Mouse (Mus musculus) midbrain, embryonic 15.5 days (tissue): ENCODE data around the gene Cnga3. TPM values are rescaled to one million over a fixed set of nuclear protein-coding genes. Genes with fewer than 3 reads are reported as not detected.

Experiments used
- ATAC-seq: fragments of 200-750 bp; cut with Nextera tagmentation; replicated peaks from 2 replicates; pipeline ENCODE4 v1.8.0; 2017; ENCODE audit warnings: moderate TSS enrichment
- H3K27ac ChIP-seq: fragments of 300-500 bp; sonication (generic); 2 replicates; pipeline ENCODE4 v1.5.1; 2015; ENCODE audit warnings: mild to moderate bottlenecking, inconsistent platforms
- H3K27me3 ChIP-seq: fragments of 300-500 bp; sonication (generic); replicated peaks from 2 replicates; pipeline ENCODE4 v1.6.1; 2015; ENCODE audit warnings: inconsistent platforms
- H3K36me3 ChIP-seq: fragments of 300-500 bp; sonication (generic); replicated peaks from 2 replicates; pipeline ENCODE4 v1.6.1; 2015; ENCODE audit warnings: inconsistent platforms
- H3K4me1 ChIP-seq: fragments of 300-500 bp; sonication (generic); 2 replicates; pipeline ENCODE4 v1.6.1; 2015; ENCODE audit warnings: inconsistent platforms
- H3K4me2 ChIP-seq: fragments of 300-500 bp; sonication (generic); 2 replicates; pipeline ENCODE4 v1.6.1; 2015; ENCODE audit warnings: inconsistent platforms, mild to moderate bottlenecking, moderate library complexity
- H3K4me3 ChIP-seq: fragments of 300-500 bp; sonication (generic); 2 replicates; pipeline ENCODE4 v1.5.1; 2015; ENCODE audit warnings: mild to moderate bottlenecking, inconsistent platforms
- H3K9ac ChIP-seq: fragments of 300-500 bp; sonication (generic); 2 replicates; pipeline ENCODE4 v1.6.1; 2015; ENCODE audit warnings: mild to moderate bottlenecking, inconsistent platforms
- H3K9me3 ChIP-seq: fragments of 300-500 bp; sonication (generic); 2 replicates; pipeline ENCODE4 v1.6.1; 2016; ENCODE audit warnings: inconsistent platforms
- WGBS: fragments of 180-500 bp; shearing (Covaris S2); methylation state at CpG from one replicate; pipeline ENCODE4 v1.1.7; 2015; ENCODE audit warnings: mixed read lengths; 5-methylcytosine and 5-hydroxymethylcytosine counted together
- polyA plus RNA-seq: library from polyadenylated mRNA; unstranded; fragments of >200 nt; fragmentation: Nextera tagmentation; extraction: Ambion mirVana; gene quantifications from 2 replicates; pipeline ENCODE4 v1.2.1, GENCODE M21; 2015

Gene Cnga3
- polyA plus RNA-seq, 1 experiment from 2014 or later: 0.21 TPM

GRCm38 (mm10) chr1:37222002-37222401 lies 7.8 kb downstream of the Cnga3 start:
- H3K9me3 ChIP-seq: no peaks in the 10 kb centered on the region
- H3K4me1 ChIP-seq: peaks cover 35% of the 10 kb centered on the region
- peaks cover 2% of the 10 kb centered on the region; the same call in 1 of the 2 replicates for H3K27me3 ChIP-seq
- H3K4me3 ChIP-seq: no peak overlapping the region
- no peak overlapping the region for H3K4me2 ChIP-seq
- no peak overlapping the region for H3K9ac ChIP-seq
- H3K27ac ChIP-seq: no peak overlapping the region
- no peaks in the 10 kb centered on the region for H3K36me3 ChIP-seq
- no peak for ATAC-seq
- 74% methylated on average over 7 of the region's 7 CpGs for WGBS

DNA sequence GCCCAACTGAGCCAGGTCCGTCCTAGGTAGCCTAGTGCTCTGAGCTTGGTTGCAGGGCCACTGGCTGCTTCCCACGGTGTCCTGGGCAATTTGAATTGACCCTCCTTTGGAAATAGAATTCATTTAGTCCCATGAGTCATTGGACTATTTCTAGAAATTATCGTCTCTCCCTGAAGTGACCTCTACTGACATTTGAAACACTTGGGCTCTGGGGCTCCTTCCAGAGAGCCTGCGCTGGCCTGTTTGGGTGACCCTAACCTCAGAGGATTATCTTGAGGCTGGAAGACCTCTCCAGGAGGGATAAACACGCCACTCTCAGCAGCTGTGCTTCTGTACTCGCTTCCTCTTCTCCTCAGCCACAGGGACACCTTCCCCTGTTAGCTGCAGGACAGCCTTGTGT lies 16.2 kb downstream of the Cnga3 start:
- H3K4me3 ChIP-seq: no peak overlapping the region
- H3K36me3 ChIP-seq: no peaks in the 10 kb centered on the region
- no peak overlapping the region for H3K27ac ChIP-seq
- no peaks in the 10 kb centered on the region for H3K9me3 ChIP-seq
- no peaks in the 10 kb centered on the region for H3K4me1 ChIP-seq
- no peak overlapping the region for H3K4me2 ChIP-seq
- ATAC-seq: no peak
- no peaks in the 10 kb centered on the region for H3K27me3 ChIP-seq
- WGBS: 70% methylated on average over 6 of the region's 6 CpGs
- no peak overlapping the region for H3K9ac ChIP-seq

- WGBS: 77% methylated on average over 6 of the region's 6 CpGs
- Histone ChIP-seq H3K4me1 (no peaks in the 10 kb centered on the region), H3K4me2 (no peak overlapping the region), H3K9me3 (no peaks in the 10 kb centered on the region), H3K9ac (no peak overlapping the region), H3K27me3 (no peaks in the 10 kb centered on the region), H3K27ac (no peak overlapping the region), H3K4me3 (no peak overlapping the region), H3K36me3 (no peaks in the 10 kb centered on the region)
- no peak for ATAC-seq
Observed at GRCm38 (mm10) chr1:37231295-37231701, 17.1 kb downstream of the Cnga3 start.

DNA sequence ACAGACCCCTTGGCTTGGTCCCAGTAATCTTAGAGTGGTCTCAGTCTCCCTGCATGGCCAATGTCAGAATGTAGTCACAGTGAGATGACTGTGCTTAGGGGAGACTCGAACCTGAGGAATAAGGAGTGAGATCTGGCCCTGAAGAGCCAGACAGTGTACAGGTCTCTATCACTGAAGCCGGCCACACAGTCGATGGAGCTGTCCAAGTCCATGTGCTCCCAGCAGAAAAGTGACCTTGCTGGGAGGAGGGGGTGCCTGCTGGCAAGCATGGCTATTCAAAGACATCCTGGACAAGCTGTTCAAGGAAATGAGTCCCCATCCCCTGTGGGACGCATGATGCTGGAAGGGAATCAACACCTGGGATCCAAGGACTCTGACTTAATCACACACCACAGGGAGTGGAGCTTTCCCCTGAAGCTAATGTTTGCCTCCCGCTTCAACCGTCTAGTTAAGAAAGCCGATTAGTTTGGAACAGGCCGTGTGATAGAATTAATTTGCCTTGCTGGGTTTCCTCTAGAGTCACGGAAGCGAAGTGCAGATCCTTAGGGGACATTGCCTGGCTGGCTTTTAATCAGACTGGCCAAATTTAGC lies 24.9 kb downstream of the Cnga3 start:
- no peaks in the 10 kb centered on the region for H3K27me3 ChIP-seq
- H3K9ac ChIP-seq: no peak overlapping the region
- ATAC-seq: peak; percentile 64
- no peak overlapping the region for H3K4me3 ChIP-seq
- H3K4me2 ChIP-seq: no peak overlapping the region
- H3K4me1 ChIP-seq: peaks cover 5% of the 10 kb centered on the region; the same call in 1 of the 2 replicates
- WGBS: 29% methylated on average over 10 of the region's 10 CpGs
- H3K27ac ChIP-seq: peak overlapping the region; percentile 26; the same call in 1 of the 2 replicates
- H3K36me3 ChIP-seq: no peaks in the 10 kb centered on the region
- no peaks in the 10 kb centered on the region for H3K9me3 ChIP-seq

DNA sequence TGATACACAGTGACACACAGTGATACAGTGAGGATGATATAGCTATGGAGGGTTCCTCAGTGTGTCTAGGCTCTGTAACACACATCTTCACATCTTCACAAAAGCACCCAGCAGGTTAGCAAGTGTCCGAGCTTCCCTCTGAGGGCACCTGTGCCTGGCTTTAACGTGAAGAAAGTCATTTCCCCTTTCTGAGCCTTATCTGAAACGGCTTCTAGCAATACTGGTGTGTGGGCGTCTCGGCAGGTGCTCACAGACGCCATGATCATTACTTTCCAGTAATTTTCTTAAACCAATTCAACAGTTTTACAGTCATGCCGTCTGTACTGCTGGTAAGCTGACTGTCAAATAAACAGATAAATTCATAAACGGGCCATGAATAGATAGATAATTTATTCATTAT lies 28.0 kb downstream of the Cnga3 start:
- Histone ChIP-seq H3K27me3 (no peaks in the 10 kb centered on the region), H3K36me3 (no peaks in the 10 kb centered on the region), H3K27ac (no peak overlapping the region), H3K9ac (no peak overlapping the region), H3K4me1 (peaks cover 5% of the 10 kb centered on the region; the same call in 1 of the 2 replicates), H3K4me3 (no peak overlapping the region), H3K9me3 (no peaks in the 10 kb centered on the region), H3K4me2 (no peak overlapping the region)
- 81% methylated on average over 8 of the region's 8 CpGs for WGBS
- no peak for ATAC-seq

GRCm38 (mm10) chr1:37246476-37246875 lies 32.2 kb downstream of the Cnga3 start:
- WGBS: 89% methylated on average over 2 of the region's 2 CpGs

DNA sequence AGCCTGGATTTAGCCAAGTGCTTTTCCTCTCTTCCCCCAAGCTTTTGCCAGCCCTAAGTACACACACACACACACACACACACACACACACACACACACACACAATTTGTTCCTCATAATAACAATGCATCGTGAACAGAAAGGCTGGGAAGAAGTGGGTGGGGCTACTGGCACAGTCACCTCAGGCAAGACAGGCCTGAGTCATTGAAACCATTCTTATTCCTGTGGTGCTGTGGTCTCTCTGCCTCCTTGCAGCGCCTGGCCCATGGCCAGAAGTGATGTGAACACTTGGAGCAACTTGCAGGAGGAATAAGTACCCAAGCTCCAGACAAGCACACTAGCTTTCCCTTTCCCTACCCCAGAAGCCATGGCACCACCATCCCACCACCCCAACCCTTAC lies 34.2 kb downstream of the Cnga3 start:
- 33% methylated on average over 2 of the region's 2 CpGs for WGBS
- Histone ChIP-seq H3K27me3 (no peaks in the 10 kb centered on the region), H3K27ac (no peak overlapping the region), H3K9ac (no peak overlapping the region), H3K36me3 (no peaks in the 10 kb centered on the region), H3K4me3 (no peak overlapping the region), H3K4me1 (no peaks in the 10 kb centered on the region), H3K9me3 (no peaks in the 10 kb centered on the region), H3K4me2 (no peak overlapping the region)
- no peak for ATAC-seq

More at GRCm38 (mm10) chr1:37246476-37246875, 32.2 kb downstream of the Cnga3 start:
- Histone ChIP-seq H3K9me3 (no peaks in the 10 kb centered on the region), H3K4me1 (no peaks in the 10 kb centered on the region), H3K27me3 (no peaks in the 10 kb centered on the region), H3K27ac (no peak overlapping the region), H3K4me3 (no peak overlapping the region), H3K4me2 (no peak overlapping the region), H3K9ac (no peak overlapping the region), H3K36me3 (no peaks in the 10 kb centered on the region)
- no peak for ATAC-seq

DNA sequence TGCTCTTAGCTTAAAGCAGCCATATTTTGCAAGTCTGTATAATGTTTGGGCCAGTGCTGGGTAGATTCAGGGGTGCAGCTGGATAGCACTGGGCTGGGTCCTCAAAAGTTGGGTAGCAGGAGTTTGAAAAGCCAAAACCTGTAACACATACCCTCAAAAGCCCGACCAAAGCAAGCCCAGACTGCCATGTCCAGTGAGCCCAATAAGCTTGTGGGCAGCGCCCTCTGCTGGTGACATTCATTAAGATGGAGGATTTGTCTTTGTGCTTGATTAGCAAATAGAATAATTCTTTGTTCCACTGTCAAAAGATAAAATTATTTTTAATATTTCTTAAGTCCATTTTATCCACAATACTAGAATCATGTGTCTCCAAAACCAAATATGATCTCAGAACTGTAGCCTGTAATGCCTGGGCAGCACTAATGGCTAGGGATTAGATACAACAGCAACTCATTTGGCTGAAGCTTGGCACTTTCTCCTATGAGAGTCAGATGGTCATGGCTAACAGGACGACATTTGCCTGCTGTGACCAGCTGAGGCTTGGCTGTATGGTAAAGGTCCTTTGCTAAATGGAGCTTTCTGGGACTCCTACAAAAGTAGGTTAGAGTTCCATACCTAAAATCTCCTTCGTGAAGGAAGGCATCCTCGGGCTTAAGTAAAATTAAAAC lies 36.5 kb downstream of the Cnga3 start:
- 40% methylated on average over 5 of the region's 5 CpGs for WGBS
- ATAC-seq: peak; percentile 63; the same call in 1 of the 2 replicates
- Histone ChIP-seq H3K36me3 (no peaks in the 10 kb centered on the region), H3K27me3 (no peaks in the 10 kb centered on the region), H3K9me3 (no peaks in the 10 kb centered on the region), H3K4me1 (no peaks in the 10 kb centered on the region), H3K9ac (no peak overlapping the region), H3K4me3 (no peak overlapping the region), H3K27ac (0 out of 2 replicates have a peak overlapping the region, but pooled peaks have one; percentile 46), H3K4me2 (no peak overlapping the region)

GRCm38 (mm10) chr1:37258443-37258842 lies 44.2 kb downstream of the Cnga3 start:
- H3K36me3 ChIP-seq: no peaks in the 10 kb centered on the region
- WGBS: 88% methylated on average over 2 of the region's 2 CpGs
- no peak overlapping the region for H3K4me3 ChIP-seq
- no peaks in the 10 kb centered on the region for H3K9me3 ChIP-seq
- no peak for ATAC-seq
- H3K4me2 ChIP-seq: no peak overlapping the region
- H3K9ac ChIP-seq: no peak overlapping the region
- no peaks in the 10 kb centered on the region for H3K27me3 ChIP-seq
- H3K4me1 ChIP-seq: no peaks in the 10 kb centered on the region
- no peak overlapping the region for H3K27ac ChIP-seq

DNA sequence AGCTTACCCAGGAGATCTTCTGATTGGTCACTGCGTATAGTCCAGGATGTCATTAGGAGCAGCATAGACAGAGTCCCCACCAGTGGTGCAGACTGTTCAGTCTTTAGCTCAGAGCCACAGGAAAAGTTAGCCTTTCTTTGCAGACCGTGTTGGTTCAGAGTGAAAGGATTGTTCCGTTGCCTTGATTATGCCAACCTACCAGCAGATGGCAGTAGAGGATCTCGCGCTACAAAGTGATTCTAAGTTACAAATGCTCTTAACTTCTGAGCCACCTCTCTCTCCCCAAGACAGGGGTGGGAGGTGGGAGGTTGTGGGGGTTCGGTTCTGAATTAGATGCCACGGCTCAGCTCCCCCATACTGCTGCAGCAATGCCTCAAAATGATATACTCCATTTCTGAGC lies 58.2 kb downstream of the Cnga3 start:
- Histone ChIP-seq H3K9me3 (no peaks in the 10 kb centered on the region), H3K4me3 (no peak overlapping the region), H3K27ac (no peak overlapping the region), H3K27me3 (no peaks in the 10 kb centered on the region), H3K4me2 (no peak overlapping the region), H3K4me1 (no peaks in the 10 kb centered on the region), H3K36me3 (no peaks in the 10 kb centered on the region), H3K9ac (no peak overlapping the region)
- WGBS: 6% methylated on average over 7 of the region's 7 CpGs
- peak; percentile 48; the same call in 1 of the 2 replicates for ATAC-seq

DNA sequence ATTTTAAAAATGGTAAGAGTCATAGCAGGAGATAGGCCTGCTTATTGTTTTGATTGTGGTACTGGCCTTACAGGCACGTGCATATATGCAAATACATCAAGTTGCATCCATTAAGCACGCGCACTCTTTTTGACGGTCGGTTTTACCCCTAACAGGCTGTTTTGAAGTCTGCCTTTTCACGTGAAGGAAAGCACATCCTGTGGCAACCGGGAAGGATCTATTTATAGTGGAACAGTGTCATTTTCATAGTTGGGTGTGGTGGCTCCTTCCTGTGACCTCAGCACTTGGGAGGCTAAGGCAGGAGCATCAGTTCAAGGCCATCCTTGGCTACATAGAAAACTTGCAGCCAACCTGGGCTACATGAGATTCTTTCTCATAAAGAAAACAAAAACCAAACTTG lies 72.3 kb downstream of the Cnga3 start:
- Histone ChIP-seq H3K9me3 (no peaks in the 10 kb centered on the region), H3K9ac (no peak overlapping the region), H3K27me3 (no peaks in the 10 kb centered on the region), H3K4me1 (0 out of 2 replicates have a peak, but pooled peaks cover 6% of the 10 kb centered on the region), H3K4me3 (no peak overlapping the region), H3K36me3 (no peaks in the 10 kb centered on the region), H3K4me2 (no peak overlapping the region), H3K27ac (no peak overlapping the region)
- ATAC-seq: no peak
- WGBS: 78% methylated on average over 7 of the region's 7 CpGs

DNA sequence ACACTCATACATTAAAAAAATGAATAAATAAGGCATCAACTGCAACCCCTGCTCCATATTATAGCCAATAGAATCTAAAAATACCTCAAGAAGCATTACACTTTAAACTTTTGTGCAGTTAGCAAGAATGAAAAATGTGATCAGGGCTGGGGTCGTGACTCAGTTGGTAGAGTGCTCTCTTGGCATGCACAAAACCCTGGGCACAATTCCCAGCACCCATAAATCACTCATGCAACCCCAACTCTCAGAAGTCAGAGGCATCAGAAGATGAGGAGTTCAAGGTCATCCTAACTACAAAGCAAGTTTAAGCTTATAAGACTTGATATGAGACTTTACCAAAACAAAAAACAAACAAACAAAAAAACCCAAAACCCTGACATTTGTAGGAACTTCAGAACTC lies 73.5 kb downstream of the Cnga3 start:
- Histone ChIP-seq H3K9ac (no peak overlapping the region), H3K36me3 (no peaks in the 10 kb centered on the region), H3K4me3 (no peak overlapping the region), H3K9me3 (no peaks in the 10 kb centered on the region), H3K4me1 (0 out of 2 replicates have a peak, but pooled peaks cover 6% of the 10 kb centered on the region), H3K27ac (no peak overlapping the region), H3K27me3 (no peaks in the 10 kb centered on the region), H3K4me2 (peak overlapping the region; percentile 12; the same call in 1 of the 2 replicates)
- 86% methylated on average over 1 of the region's 1 CpGs for WGBS
- no peak for ATAC-seq
